In genomic region chr5:135945916-135946408, GRCm38 (mm10) we compare ENCODE assay signal across 10 mouse cellular contexts. TPM values are rescaled to one million over a fixed set of nuclear protein-coding genes. Genes with fewer than 3 reads are reported as not detected.
A peak's percentile ranks its signal among the peaks of the same experiment; 100 is the strongest.
DNase-seq lines count a peak whose midpoint lies in the region; ATAC-seq and TF ChIP-seq lines count a peak whose summit lies in the region.
"Had no signal": no experiment of that assay in that cellular context is flagged by ENCODE, and none has a peak within 500 bp of the region (broad histone marks: within the 10 kb centered on the region; RNA-seq: fewer than 3 reads in every experiment).

No protein-coding gene starts in this region.

- H3K4me3 ChIP-seq in gastrocnemius, adult 2 months: no peak overlapping the region; the same call in 1 of the 2 replicates
- no peak overlapping the region for H3K4me3 ChIP-seq in forebrain, embryonic 16.5 days (replicated peaks; ENCODE audit: low read length)

- peak; percentile 43; the same call in 1 of the 2 replicates for ATAC-seq in forebrain, embryonic 16.5 days

- WGBS in forebrain, embryonic 16.5 days: 39% methylated on average over 10 of the region's 10 CpGs

- no peaks in the 10 kb centered on the region for H3K36me3 ChIP-seq in forebrain, embryonic 16.5 days (ENCODE audit: control insufficient read depth, insufficient read depth)

- no peak overlapping the region for H3K27ac ChIP-seq in gastrocnemius, adult 2 months
- no peak overlapping the region for H3K27ac ChIP-seq in forebrain, embryonic 16.5 days (ENCODE audit: low read length)
- H3K27ac ChIP-seq: liver, embryonic 14.5 days had no signal

- H3K4me1 ChIP-seq in forebrain, embryonic 16.5 days (replicated peaks; ENCODE audit: control insufficient read depth, insufficient read depth, low read length): peaks cover 8% of the 10 kb centered on the region

- intact Hi-C loops in gastrocnemius, adult 2 months (cut with DNase I): no loop called here

- TF ChIP-seq CTCF in gastrocnemius, adult 2 months (IDR thresholded peaks at IDR 0.05): no peak

- no peak overlapping the region for H3K9ac ChIP-seq in forebrain, embryonic 16.5 days (replicated peaks; ENCODE audit: low read depth, low read length)
- H3K9ac ChIP-seq: liver, embryonic 14.5 days had no signal

- H3K4me2 ChIP-seq in forebrain, embryonic 16.5 days (ENCODE audit: low read length): 0 out of 2 replicates have a peak overlapping the region, but pooled peaks have one; percentile 16

- no peaks in the 10 kb centered on the region for H3K9me3 ChIP-seq in forebrain, embryonic 16.5 days (ENCODE audit: control insufficient read depth, low read length)

- no peaks in the 10 kb centered on the region for H3K27me3 ChIP-seq in forebrain, embryonic 16.5 days (replicated peaks; ENCODE audit: control insufficient read depth, insufficient read depth, low read length)

- peak; percentile 68 for DNase-seq in gastrocnemius, adult 2 months
- DNase-seq in gastrocnemius, adult 18-20 months (ENCODE audit: low spot score): no peak
- DNase-seq in lung, postnatal 14 days: peak; percentile 20
- DNase-seq in lung, adult 18-20 months: no peak
- DNase-seq in retina, postnatal 1 day: peak; percentile 66
- DNase-seq in spleen, postnatal 14 days (ENCODE audit: low spot score in 2 of 2): no peak
- no peak for DNase-seq in left cerebral cortex, adult 8-10 months (ENCODE audit: low spot score in 2 of 2)
- DNase-seq: kidney, adult 2 months had no signal

RNA-seq across cellular contexts. Expression of gene Ywhag, which starts 11.5 kb away (rescaled TPM):
- total RNA-seq in gastrocnemius, adult 2 months (2021): 100 to 1,000 TPM; 289 to 303 TPM
- total RNA-seq in gastrocnemius, adult 18-20 months (2021): 100 to 1,000 TPM; 288 to 326 TPM
- polyA plus RNA-seq in forebrain, embryonic 16.5 days (2015; fragmentation: Nextera tagmentation; extraction: Ambion mirVana): 870 and 902 TPM in 2 replicates
- 1,000 to 10,000 TPM; 1,072 to 1,089 (median 1,074) TPM for total RNA-seq in left cerebral cortex, adult 8-10 months (2022)

RNA-seq across cellular contexts. Expression of gene Ssc4d, which starts 28.4 kb away (rescaled TPM):
- total RNA-seq in gastrocnemius, adult 2 months (2021): under 1 TPM; 0.22 to 0.59 TPM
- under 1 TPM; 0.57 to 0.95 TPM for total RNA-seq in gastrocnemius, adult 18-20 months (2021)
- 0.71 and 1.0 TPM in 2 replicates for polyA plus RNA-seq in forebrain, embryonic 16.5 days (2015; fragmentation: Nextera tagmentation; extraction: Ambion mirVana)
- 1 to 10 TPM; 1.3 to 2.8 (median 2.0) TPM for total RNA-seq in left cerebral cortex, adult 8-10 months (2022)

RNA-seq across cellular contexts. Expression of gene Zp3, which starts 33.9 kb away (rescaled TPM):
- not detected for total RNA-seq in gastrocnemius, adult 2 months (2021)
- total RNA-seq in gastrocnemius, adult 18-20 months (2021): not detected
- polyA plus RNA-seq in forebrain, embryonic 16.5 days (2015; fragmentation: Nextera tagmentation; extraction: Ambion mirVana): 0.19 TPM in 1 of 2 replicates, not detected in the other
- not detected for total RNA-seq in left cerebral cortex, adult 8-10 months (2022)
- polyA plus RNA-seq: liver, embryonic 14.5 days had no signal

RNA-seq across cellular contexts. Expression of gene Dtx2, which starts 48.6 kb away (rescaled TPM):
- 1 to 10 TPM; 6.5 to 8.2 TPM for total RNA-seq in gastrocnemius, adult 2 months (2021)
- 1 to 10 TPM; 7.4 to 7.6 TPM for total RNA-seq in gastrocnemius, adult 18-20 months (2021)
- polyA plus RNA-seq in forebrain, embryonic 16.5 days (2015; fragmentation: Nextera tagmentation; extraction: Ambion mirVana): 26.4 and 28.1 TPM in 2 replicates
- total RNA-seq in left cerebral cortex, adult 8-10 months (2022): 10 to 100 TPM in 1 of 4 experiments, 1 to 10 TPM in 3; 7.5 to 11.3 (median 9.6) TPM

RNA-seq across cellular contexts. Expression of gene Hspb1, which starts 58.2 kb away (rescaled TPM):
- 100 to 1,000 TPM; 253 to 325 TPM for total RNA-seq in gastrocnemius, adult 2 months (2021)
- 100 to 1,000 TPM; 239 to 482 TPM for total RNA-seq in gastrocnemius, adult 18-20 months (2021)
- polyA plus RNA-seq in forebrain, embryonic 16.5 days (2015; fragmentation: Nextera tagmentation; extraction: Ambion mirVana): 7.3 and 9.6 TPM in 2 replicates
- total RNA-seq in left cerebral cortex, adult 8-10 months (2022): 10 to 100 TPM; 10.9 to 20.6 (median 14.7) TPM

Comparison
In these comparisons a context has a peak if more than half of its experiments do, and no peak if none do; other contexts are left out.
1. DNase-seq: peak in gastrocnemius, adult 2 months (single experiment), lung, postnatal 14 days (single experiment) and retina, postnatal 1 day (single experiment); none in gastrocnemius, adult 18-20 months (single experiment), lung, adult 18-20 months (0 of 2), spleen, postnatal 14 days (0 of 2) and left cerebral cortex, adult 8-10 months (0 of 2).